Mouse (Mus musculus): ENCODE data around the gene Gm9844. TPM values are rescaled to one million over a fixed set of nuclear protein-coding genes. Genes with fewer than 3 reads are reported as not detected.

Gm9844 gene
- total and polyA plus RNA-seq, 3 experiments: 0.54 to 0.95 TPM; not detected in 1

GRCm38 (mm10) chr7:24884693-24885291 is 22.8 kb downstream of the Gm9844 start:
- Histone ChIP-seq H3K36me3 (ENCODE audit: control insufficient read depth in 1 of 2, insufficient read depth in 2 of 2, low read length in 2 of 2) (peaks cover 8 to 17% of the 10 kb centered on the region in 2 experiments), H3K27ac (ENCODE audit: control insufficient read depth, low read depth, low read length) (peak overlapping the region; percentile 52), H3K4me1 (ENCODE audit: control insufficient read depth in 1 of 2, insufficient read depth in 2 of 2, low read length in 2 of 2) (peaks cover 0 to 20% of the 10 kb centered on the region in 2 experiments; a peak in 2 of 4 replicates)

GRCm38 (mm10) chr7:24885468-24886307 is 23.7 kb downstream of the Gm9844 start:
- peak overlapping the region; percentile 55 to 77 for H3K4me3 ChIP-seq (ENCODE audit: control insufficient read depth in 1 of 2, insufficient read depth in 1 of 2, low read depth in 2 of 2, low read length in 2 of 2)
- H3K27me3 ChIP-seq (ENCODE audit: control insufficient read depth in 1 of 2, insufficient read depth in 2 of 2, low read length in 2 of 2): peaks cover 0 to 2% of the 10 kb centered on the region in 2 experiments; a peak in 1 of 4 replicates
- TF ChIP-seq USF1 (IDR thresholded peaks at IDR 0.05; ENCODE audit: low read depth, low read length): no peak
- TF ChIP-seq JUND (IDR thresholded peaks at IDR 0.05; ENCODE audit: low read depth, low read length): no peak
- no peak for TF ChIP-seq RAD21 (IDR thresholded peaks at IDR 0.05; ENCODE audit: low read depth, low read length)
- TF ChIP-seq MYC (IDR thresholded peaks at IDR 0.05; ENCODE audit: low read depth, low read length): no peak
- TF ChIP-seq TCF12 (IDR thresholded peaks at IDR 0.05; ENCODE audit: low read depth, low read length): no peak
- TF ChIP-seq UBTF (IDR thresholded peaks at IDR 0.05; ENCODE audit: borderline replicate concordance, insufficient read depth, low read depth, low read length): no peak
- no peak for TF ChIP-seq MYB (IDR thresholded peaks at IDR 0.05; ENCODE audit: low read depth, low read length)
- peaks cover 8 to 17% of the 10 kb centered on the region in 2 experiments for H3K36me3 ChIP-seq (ENCODE audit: control insufficient read depth in 1 of 2, insufficient read depth in 2 of 2, low read length in 2 of 2)
- peak overlapping the region; percentile 52 for H3K27ac ChIP-seq (ENCODE audit: control insufficient read depth, low read depth, low read length)
- peak overlapping the region; percentile 93 for H3K9ac ChIP-seq (ENCODE audit: control insufficient read depth, low read depth, low read length, poor library complexity, severe bottlenecking)
- H3K79me2 ChIP-seq (ENCODE audit: control insufficient read depth, insufficient read depth, low read length, poor library complexity): peaks cover 36% of the 10 kb centered on the region
- no peaks in the 10 kb centered on the region for H3K9me3 ChIP-seq (replicated peaks; ENCODE audit: insufficient read depth, low read length)
- DNase-seq (ENCODE audit: low read depth, low spot score): peak; percentile 52
- H3K4me1 ChIP-seq (ENCODE audit: control insufficient read depth in 1 of 2, insufficient read depth in 2 of 2, low read length in 2 of 2): peaks cover 0 to 20% of the 10 kb centered on the region in 2 experiments; a peak in 2 of 4 replicates

More at GRCm38 (mm10) chr7:24884693-24885291, 22.8 kb downstream of the Gm9844 start:
- H3K4me3 ChIP-seq (ENCODE audit: control insufficient read depth in 1 of 2, insufficient read depth in 1 of 2, low read depth in 2 of 2, low read length in 2 of 2): peak overlapping the region; percentile 55 to 77
- TF ChIP-seq HCFC1 (IDR thresholded peaks at IDR 0.05; ENCODE audit: low read depth, low read length) (no peak), POLR2AphosphoS5 (IDR thresholded peaks at IDR 0.05; ENCODE audit: borderline replicate concordance, low read depth, low read length) (peak; percentile 83), TBP (IDR thresholded peaks at IDR 0.05; ENCODE audit: low read depth, low read length) (0 out of 2 replicates have a peak, but pooled peaks have one; percentile 5), POLR2A (IDR thresholded peaks at IDR 0.05; ENCODE audit: control insufficient read depth in 1 of 2, insufficient read depth in 1 of 2, low read depth in 1 of 2, low read length in 2 of 2, poor library complexity in 1 of 2) (peak in 1 of 2 experiments; percentile 76; a peak in 2 of 4 replicates), KAT2A (conservative IDR thresholded peaks at IDR 0.05; ENCODE audit: low read depth, low read length) (no peak)
- peaks cover 0 to 2% of the 10 kb centered on the region in 2 experiments; a peak in 1 of 4 replicates for H3K27me3 ChIP-seq (ENCODE audit: control insufficient read depth in 1 of 2, insufficient read depth in 2 of 2, low read length in 2 of 2)
- H3K79me2 ChIP-seq (ENCODE audit: control insufficient read depth, insufficient read depth, low read length, poor library complexity): peaks cover 36% of the 10 kb centered on the region
- peak; percentile 55 for DNase-seq (ENCODE audit: low read depth, low spot score)
- no peaks in the 10 kb centered on the region for H3K9me3 ChIP-seq (replicated peaks; ENCODE audit: insufficient read depth, low read length)
- H3K9ac ChIP-seq (ENCODE audit: control insufficient read depth, low read depth, low read length, poor library complexity, severe bottlenecking): peak overlapping the region; percentile 93
